Mouse (Mus musculus) liver, adult 2 months (tissue): ENCODE measurements around the gene Lst1. TPM values are rescaled to one million over a fixed set of nuclear protein-coding genes. Genes with fewer than 3 reads are reported as not detected.
"Not testable (repeated sequence)": the region's sequence is repeated elsewhere in the genome, so short reads cannot be mapped to it uniquely, and the experiment has no call there.

Source experiments
- DNase-seq: peaks from one replicate; pipeline ENCODE4 v3.0.0-alpha.2; 2011; ENCODE audit warnings: low read depth, low spot score; ENCODE audit errors: extremely low read depth
- H3K27ac ChIP-seq: fragments of 200-500 bp; replicated peaks from 2 replicates; pipeline ENCODE4 v1.5.1; 2012; ENCODE audit warnings: low read depth, mild to moderate bottlenecking, control low read depth, inconsistent platforms, low read length; ENCODE audit not compliant: insufficient read depth
- H3K27me3 ChIP-seq: fragments of 200-500 bp; 2 replicates; pipeline ENCODE4 v1.6.1; 2012; ENCODE audit warnings: mild to moderate bottlenecking, moderate library complexity, low read length, inconsistent platforms; ENCODE audit not compliant: control insufficient read depth, insufficient read depth
- H3K36me3 ChIP-seq: fragments of 200-500 bp; 2 replicates; pipeline ENCODE4 v1.6.1; 2012; ENCODE audit warnings: low read length, inconsistent platforms; ENCODE audit not compliant: control insufficient read depth, insufficient read depth
- H3K4me1 ChIP-seq: fragments of 200-500 bp; 2 replicates; pipeline ENCODE4 v1.6.1; 2011; ENCODE audit warnings: low read length; ENCODE audit not compliant: control insufficient read depth, insufficient read depth
- H3K4me3 ChIP-seq: fragments of 200-500 bp; 2 replicates; pipeline ENCODE4 v1.5.1; 2011; ENCODE audit warnings: low read depth, mild to moderate bottlenecking, control low read depth, low read length, moderate library complexity; ENCODE audit not compliant: insufficient read depth
- H3K79me2 ChIP-seq: fragments of 200-500 bp; 2 replicates; pipeline ENCODE4 v1.6.1; 2012; ENCODE audit warnings: inconsistent platforms, mild to moderate bottlenecking, low read length, moderate library complexity; ENCODE audit not compliant: control insufficient read depth, insufficient read depth
- H3K9ac ChIP-seq: fragments of 200-500 bp; 2 replicates; pipeline ENCODE4 v1.6.1; 2012; ENCODE audit warnings: low read depth, mild to moderate bottlenecking, control low read depth, inconsistent platforms, low read length
- CTCF ChIP-seq: fragments of 200-500 bp; IDR thresholded peaks from 2 replicates; pipeline ENCODE4 v1.5.1; 2011; ENCODE audit warnings: low read depth, low read length, control low read depth
- POLR2A ChIP-seq: fragments of 200-500 bp; IDR thresholded peaks from 2 replicates; pipeline ENCODE4 v1.6.1; 2011; ENCODE audit warnings: low read length, control low read depth; ENCODE audit not compliant: insufficient read depth; ENCODE audit errors: extremely low read depth
- WGBS: fragments of 180-500 bp; shearing (Covaris S2); methylation state at CpG from one replicate; pipeline ENCODE4 v1.1.7; 2018; 5-methylcytosine and 5-hydroxymethylcytosine counted together
- polyA plus RNA-seq: library from polyadenylated mRNA; depleted of rRNA; stranded (reverse); fragments of >200 nt; gene quantifications from 2 replicates; pipeline ENCODE4 v1.2.3, GENCODE M21; 2012
- total RNA-seq: library from RNA; depleted of rRNA; stranded (reverse); fragments of >200 nt; gene quantifications from 2 replicates; pipeline ENCODE4 v1.2.3, GENCODE M21; 2014

Lst1 gene
- total and polyA plus RNA-seq, 2 experiments, result 10.2 to 11.8 TPM

GRCm38 (mm10) chr17:35234903-35235302 lies 46.7 kb upstream of the Lst1 start:
- Histone ChIP-seq H3K4me1 (peaks cover 4% of the 10 kb centered on the region; the same call in 1 of the 2 replicates), H3K4me3 (peak overlapping the region; percentile 60), H3K27ac (peak overlapping the region; percentile 90), H3K27me3 (no peaks in the 10 kb centered on the region), H3K79me2 (peaks cover 16% of the 10 kb centered on the region; the same call in 1 of the 2 replicates), H3K9ac (peak overlapping the region; percentile 98), H3K36me3 (no peaks in the 10 kb centered on the region)
- DNase-seq, result no peak
- TF ChIP-seq POLR2A (no peak), CTCF (no peak)
- 4% methylated on average over 31 of the region's 31 CpGs for WGBS

GRCm38 (mm10) chr17:35234090-35234489 lies 45.9 kb upstream of the Lst1 start:
- not testable (repeated sequence) for H3K27ac ChIP-seq, H3K4me3 ChIP-seq, H3K36me3 ChIP-seq, H3K4me1 ChIP-seq, H3K9ac ChIP-seq, DNase-seq, H3K27me3 ChIP-seq
- 73% methylated on average over 7 of the region's 7 CpGs for WGBS
- H3K79me2 ChIP-seq, result peaks cover 20% of the 10 kb centered on the region; the same call in 1 of the 2 replicates

- no peaks in the 10 kb centered on the region for H3K27me3 ChIP-seq
- TF ChIP-seq POLR2A (no peak), CTCF (no peak)
- peak within 1 kb of the TSS; percentile 60; the same call in 1 of the 2 replicates for H3K4me3 ChIP-seq
- H3K27ac ChIP-seq, result peak within 1 kb of the TSS; percentile 47
- no peak for DNase-seq
- peaks cover 4% of the 10 kb centered on the region; the same call in 1 of the 2 replicates for H3K4me1 ChIP-seq
- no peaks in the 10 kb centered on the region; the same call in 1 of the 2 replicates for H3K36me3 ChIP-seq
- H3K9ac ChIP-seq, result 0 out of 2 replicates have a peak within 1 kb of the TSS, but pooled peaks have one; percentile 20
- 68% methylated on average over 18 of the region's 18 CpGs for WGBS
- peaks cover 20% of the 10 kb centered on the region; the same call in 1 of the 2 replicates for H3K79me2 ChIP-seq
These were observed 45.1 kb upstream of the Lst1 start, which contains the start of gene Atp6v1g2 for GRCm38 (mm10) chr17:35233114-35233980. Gene Atp6v1g2, plus strand, starts transcription at chr17:35233660.

GRCm38 (mm10) chr17:35232659-35233058 lies 44.4 kb upstream of the Lst1 start:
- no peak for DNase-seq
- 81% methylated on average over 5 of the region's 5 CpGs for WGBS
- no peak for TF ChIP-seq CTCF
- no peak for TF ChIP-seq POLR2A
- peaks cover 2% of the 10 kb centered on the region; the same call in 1 of the 2 replicates for H3K36me3 ChIP-seq
- H3K27me3 ChIP-seq, result no peaks in the 10 kb centered on the region
- no peak overlapping the region for H3K9ac ChIP-seq
- H3K27ac ChIP-seq, result no peak overlapping the region
- peaks cover 4% of the 10 kb centered on the region; the same call in 1 of the 2 replicates for H3K4me1 ChIP-seq
- H3K79me2 ChIP-seq, result peaks cover 25% of the 10 kb centered on the region; the same call in 1 of the 2 replicates
- H3K4me3 ChIP-seq, result no peak overlapping the region

GRCm38 (mm10) chr17:35232043-35232442 lies 43.8 kb upstream of the Lst1 start:
- Histone ChIP-seq H3K27ac (no peak overlapping the region), H3K4me1 (peaks cover 4% of the 10 kb centered on the region; the same call in 1 of the 2 replicates)

More at GRCm38 (mm10) chr17:35232043-35232442, 43.8 kb upstream of the Lst1 start:
- TF ChIP-seq POLR2A, result no peak
- peak; percentile 95 for TF ChIP-seq CTCF
- no peak overlapping the region for H3K9ac ChIP-seq
- no peak overlapping the region for H3K4me3 ChIP-seq
- WGBS, result 18% methylated on average over 12 of the region's 12 CpGs
- DNase-seq, result peak; percentile 34
- H3K79me2 ChIP-seq, result peaks cover 25% of the 10 kb centered on the region; the same call in 1 of the 2 replicates
- H3K36me3 ChIP-seq, result peaks cover 5% of the 10 kb centered on the region; the same call in 1 of the 2 replicates
- no peaks in the 10 kb centered on the region for H3K27me3 ChIP-seq
